Mouse (Mus musculus): ENCODE data around the gene Zbed4. TPM values are rescaled to one million over a fixed set of nuclear protein-coding genes. Genes with fewer than 3 reads are reported as not detected.

The Zbed4 gene
- polyA plus RNA-seq, 1 experiment from 2014 or later = 23.2 TPM

- H3K27me3 ChIP-seq (ENCODE audit: insufficient read depth, low read length) = no peaks in the 10 kb centered on the region
- DNase-seq = no peak
- H3K4me3 ChIP-seq (ENCODE audit: low read depth, low read length) = no peak overlapping the region
- 87% methylated on average over 3 of the region's 3 CpGs for WGBS
- no peak for TF ChIP-seq CTCF (IDR thresholded peaks at IDR 0.05; ENCODE audit: low read depth)
- no peaks in the 10 kb centered on the region for H3K9me3 ChIP-seq (ENCODE audit: low read depth, low read length)
- ATAC-seq (ENCODE audit: insufficient read depth) = no peak
- H3K4me1 ChIP-seq (ENCODE audit: insufficient read depth) = peaks cover 9% of the 10 kb centered on the region
- H3K27ac ChIP-seq (ENCODE audit: low read depth) = no peak overlapping the region
- H3K9ac ChIP-seq = no peak overlapping the region
- peaks cover 75% of the 10 kb centered on the region for H3K36me3 ChIP-seq (ENCODE audit: insufficient read depth)
- H3K4me2 ChIP-seq = no peak overlapping the region
Observed at GRCm38 (mm10) chr15:88727204-88727603, 24.3 kb upstream of the Zbed4 start.

GRCm38 (mm10) chr15:88730717-88731116 lies 20.7 kb upstream of the Zbed4 start:
- Histone ChIP-seq H3K36me3 (ENCODE audit: insufficient read depth) (peaks cover 44% of the 10 kb centered on the region), H3K9me3 (ENCODE audit: low read depth, low read length) (no peaks in the 10 kb centered on the region), H3K4me3 (ENCODE audit: low read depth, low read length) (no peak overlapping the region), H3K4me1 (ENCODE audit: insufficient read depth) (peaks cover 16% of the 10 kb centered on the region), H3K4me2 (no peak overlapping the region), H3K27ac (ENCODE audit: low read depth) (no peak overlapping the region), H3K27me3 (ENCODE audit: insufficient read depth, low read length) (no peaks in the 10 kb centered on the region), H3K9ac (no peak overlapping the region)
- no peak for ATAC-seq (ENCODE audit: insufficient read depth)
- 50% methylated on average over 3 of the region's 3 CpGs for WGBS
- no peak for DNase-seq
- no peak for TF ChIP-seq CTCF (IDR thresholded peaks at IDR 0.05; ENCODE audit: low read depth)

DNA sequence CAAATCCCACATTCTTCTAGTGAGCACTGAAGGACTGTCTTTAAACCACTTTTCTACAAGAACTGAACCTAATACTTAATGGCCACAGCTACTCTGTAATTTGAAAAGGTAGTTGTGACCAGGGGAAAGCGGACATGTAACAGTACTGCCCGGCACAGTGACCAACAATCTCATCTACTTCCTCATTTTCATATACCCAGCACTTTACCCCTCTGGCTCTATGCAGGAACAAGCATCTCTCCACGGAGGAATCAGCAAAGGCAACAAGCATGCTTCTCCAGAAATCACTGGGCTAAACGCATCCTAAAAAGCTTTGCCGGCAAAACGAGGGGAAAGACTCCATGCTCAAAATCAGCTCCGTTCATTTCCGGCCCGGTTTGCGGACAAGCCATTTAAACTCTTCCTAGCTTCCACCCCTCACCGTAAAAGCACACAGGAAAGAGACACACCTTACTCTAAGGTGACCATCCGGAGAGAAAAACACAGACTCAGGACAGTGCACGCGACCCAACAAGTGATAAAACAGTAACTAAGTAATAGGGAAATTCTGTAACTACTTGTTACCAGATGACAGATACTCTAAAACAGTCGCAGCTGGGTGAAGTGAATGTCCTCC lies 18.9 kb upstream of the Zbed4 start:
- H3K36me3 ChIP-seq (ENCODE audit: insufficient read depth) = peaks cover 29% of the 10 kb centered on the region
- no peak overlapping the region for H3K27ac ChIP-seq (ENCODE audit: low read depth)
- WGBS = 15% methylated on average over 15 of the region's 15 CpGs
- peak overlapping the region; percentile 95 for H3K4me2 ChIP-seq
- H3K9ac ChIP-seq = peak overlapping the region; percentile 98
- H3K9me3 ChIP-seq (ENCODE audit: low read depth, low read length) = no peaks in the 10 kb centered on the region
- DNase-seq (peak; percentile 13), ATAC-seq (ENCODE audit: insufficient read depth) (no peak)
- H3K27me3 ChIP-seq (ENCODE audit: insufficient read depth, low read length) = no peaks in the 10 kb centered on the region
- TF ChIP-seq CTCF (IDR thresholded peaks at IDR 0.05; ENCODE audit: low read depth) = no peak
- peak overlapping the region; percentile 96 for H3K4me3 ChIP-seq (ENCODE audit: low read depth, low read length)
- H3K4me1 ChIP-seq (ENCODE audit: insufficient read depth) = peaks cover 16% of the 10 kb centered on the region

DNA sequence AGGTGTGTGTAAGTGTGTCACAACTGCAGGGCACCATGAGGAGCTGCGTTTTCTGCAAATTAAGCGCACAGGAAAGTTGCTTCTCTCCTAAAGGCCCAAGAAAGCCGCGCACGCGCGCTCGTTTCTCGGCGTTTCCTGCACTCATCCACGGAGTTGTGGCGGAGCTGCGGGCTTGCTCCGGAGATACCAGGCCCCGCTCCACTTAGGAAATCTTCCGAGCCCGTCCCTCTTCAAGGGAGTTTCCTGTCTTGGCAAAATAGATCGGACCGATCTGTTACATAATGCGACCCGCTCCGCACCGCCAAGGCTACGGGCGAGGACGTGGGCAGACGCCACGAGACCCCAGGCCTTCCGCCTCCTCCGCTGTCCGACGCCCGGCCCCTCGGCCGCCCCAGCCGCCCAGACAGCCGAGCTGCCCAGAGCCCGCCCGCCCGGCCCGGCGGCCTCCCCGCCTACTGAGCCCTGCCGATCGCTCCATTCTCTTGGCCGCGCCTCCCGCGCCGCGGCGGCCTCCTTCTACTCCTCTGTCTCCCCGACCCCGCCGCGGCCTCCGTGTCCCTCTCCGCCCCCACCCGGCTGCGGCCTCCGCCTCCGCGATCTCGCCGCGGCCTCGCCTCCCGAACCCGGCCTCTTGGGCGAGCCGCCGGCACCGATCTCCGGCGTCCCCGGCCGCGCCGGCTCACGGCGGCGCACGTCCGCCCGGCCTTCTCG lies 18.3 kb upstream of the Zbed4 start:
- WGBS = under 1% methylated on average over 74 of the region's 86 CpGs

DNA sequence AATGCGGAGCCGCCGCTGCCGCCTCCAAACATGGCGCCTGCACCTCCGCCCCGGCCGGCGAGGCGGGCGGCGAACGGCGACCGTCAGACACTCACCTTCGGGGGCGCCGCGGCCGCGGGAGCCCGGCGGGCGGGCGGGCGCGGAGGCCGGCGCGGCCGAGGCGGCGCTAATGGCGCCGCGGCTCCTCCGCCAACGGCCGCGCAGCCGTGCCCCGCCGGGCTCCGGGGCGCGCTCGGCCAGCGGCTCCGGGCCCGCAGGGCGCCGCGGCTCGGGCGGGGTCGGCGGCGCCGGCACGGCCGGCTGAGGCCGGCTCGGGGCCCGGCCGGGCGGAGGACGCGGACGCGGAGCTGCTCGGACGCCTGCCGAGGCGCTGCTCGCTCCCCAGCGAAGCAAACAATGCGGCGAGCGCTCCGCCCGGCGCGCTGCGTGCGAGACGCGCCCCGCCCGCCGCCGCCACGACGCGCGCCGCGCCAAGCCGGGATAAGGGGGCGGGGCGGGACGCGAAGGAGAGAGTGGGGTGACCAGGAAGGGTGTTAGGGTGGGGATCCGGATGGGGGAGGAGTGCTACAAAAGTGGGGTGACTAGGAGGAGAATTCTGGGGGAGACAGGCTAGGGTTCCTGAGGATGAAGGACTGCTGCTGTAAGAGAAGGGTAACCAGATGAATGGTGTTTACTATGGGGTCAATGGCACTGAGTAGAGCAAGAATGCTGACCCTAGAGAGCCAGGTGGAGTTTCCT lies 17.5 kb upstream of the Zbed4 start, which contains the start of gene Brd1:
TSS of gene Brd1 (minus strand) at position 400 of the 738 bp plus-strand sequence.
- peak; percentile 91 for DNase-seq
- H3K36me3 ChIP-seq (ENCODE audit: insufficient read depth) = peaks cover 18% of the 10 kb centered on the region
- H3K4me1 ChIP-seq (ENCODE audit: insufficient read depth) = peaks cover 16% of the 10 kb centered on the region
- WGBS = under 1% methylated on average over 63 of the region's 103 CpGs
- peak within 1 kb of the TSS; percentile 98 for H3K9ac ChIP-seq
- H3K9me3 ChIP-seq (ENCODE audit: low read depth, low read length) = no peaks in the 10 kb centered on the region
- peak; percentile 85 for ATAC-seq (ENCODE audit: insufficient read depth)
- H3K4me2 ChIP-seq = peak within 1 kb of the TSS; percentile 95
- no peak for TF ChIP-seq CTCF (IDR thresholded peaks at IDR 0.05; ENCODE audit: low read depth)
- H3K4me3 ChIP-seq (ENCODE audit: low read depth, low read length) = peak within 1 kb of the TSS; percentile 96
- peak within 1 kb of the TSS; percentile 89 for H3K27ac ChIP-seq (ENCODE audit: low read depth)
- no peaks in the 10 kb centered on the region for H3K27me3 ChIP-seq (ENCODE audit: insufficient read depth, low read length)

More for the DNA sequence above, 18.3 kb upstream of the Zbed4 start:
- Histone ChIP-seq H3K4me2 (peak overlapping the region; percentile 95), H3K9me3 (ENCODE audit: low read depth, low read length) (no peaks in the 10 kb centered on the region), H3K4me1 (ENCODE audit: insufficient read depth) (peaks cover 16% of the 10 kb centered on the region), H3K27ac (ENCODE audit: low read depth) (peak overlapping the region; percentile 89), H3K4me3 (ENCODE audit: low read depth, low read length) (peak overlapping the region; percentile 96), H3K36me3 (ENCODE audit: insufficient read depth) (peaks cover 25% of the 10 kb centered on the region), H3K9ac (peak overlapping the region; percentile 98), H3K27me3 (ENCODE audit: insufficient read depth, low read length) (no peaks in the 10 kb centered on the region)
- peak; percentile 62 for ATAC-seq (ENCODE audit: insufficient read depth)
- TF ChIP-seq CTCF (IDR thresholded peaks at IDR 0.05; ENCODE audit: low read depth) = no peak
- DNase-seq = peak; percentile 76

- Histone ChIP-seq H3K9ac (no peak overlapping the region), H3K9me3 (ENCODE audit: low read depth, low read length) (no peaks in the 10 kb centered on the region), H3K4me2 (no peak overlapping the region), H3K36me3 (ENCODE audit: insufficient read depth) (no peaks in the 10 kb centered on the region), H3K27ac (ENCODE audit: low read depth) (no peak overlapping the region), H3K4me3 (ENCODE audit: low read depth, low read length) (no peak overlapping the region), H3K27me3 (ENCODE audit: insufficient read depth, low read length) (no peaks in the 10 kb centered on the region), H3K4me1 (ENCODE audit: insufficient read depth) (peaks cover 16% of the 10 kb centered on the region)
- ATAC-seq (ENCODE audit: insufficient read depth) (no peak), DNase-seq (no peak)
- no peak for TF ChIP-seq CTCF (IDR thresholded peaks at IDR 0.05; ENCODE audit: low read depth)
- 73% methylated on average over 4 of the region's 4 CpGs for WGBS
Observed at GRCm38 (mm10) chr15:88736166-88736565, 15.3 kb upstream of the Zbed4 start.

DNA sequence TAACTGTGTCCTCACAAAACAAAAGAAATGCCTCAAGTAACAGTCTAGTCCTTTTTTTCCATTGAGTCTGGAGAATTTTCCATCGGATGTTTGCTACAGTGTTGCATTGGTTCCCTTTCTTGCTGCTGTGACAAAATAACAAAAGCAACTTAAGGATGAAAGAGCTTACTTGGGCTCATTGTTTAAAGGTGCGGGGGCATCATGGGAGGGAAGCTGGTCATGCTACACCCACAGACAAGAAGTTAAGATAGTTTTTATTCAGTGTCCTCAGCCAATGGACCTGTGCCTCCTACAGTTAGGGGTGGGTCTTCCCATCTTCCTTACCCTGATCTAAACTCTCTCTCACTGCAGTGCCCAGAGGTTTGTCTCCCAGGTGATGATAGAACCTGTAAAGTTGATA lies 13.0 kb upstream of the Zbed4 start:
- no peak for TF ChIP-seq CTCF (IDR thresholded peaks at IDR 0.05; ENCODE audit: low read depth)
- Histone ChIP-seq H3K27ac (ENCODE audit: low read depth) (no peak overlapping the region), H3K36me3 (ENCODE audit: insufficient read depth) (no peaks in the 10 kb centered on the region), H3K9me3 (ENCODE audit: low read depth, low read length) (no peaks in the 10 kb centered on the region), H3K9ac (no peak overlapping the region), H3K4me3 (ENCODE audit: low read depth, low read length) (no peak overlapping the region), H3K27me3 (ENCODE audit: insufficient read depth, low read length) (no peaks in the 10 kb centered on the region), H3K4me1 (ENCODE audit: insufficient read depth) (peaks cover 3% of the 10 kb centered on the region; the same call in 1 of the 2 replicates), H3K4me2 (no peak overlapping the region)
- 73% methylated on average over 2 of the region's 2 CpGs for WGBS
- DNase-seq = no peak
- no peak for ATAC-seq (ENCODE audit: insufficient read depth)

Data from lung, embryonic 14.5 days (tissue).